Mouse (Mus musculus): Measurements from ENCODE around the gene Lipt2. TPM values are rescaled to one million over a fixed set of nuclear protein-coding genes. Genes with fewer than 3 reads are reported as not detected.

Gene Lipt2
- total RNA-seq, 2 experiments from 2014 or later, result 4.6 to 5.3 TPM

Other genes with a start within 250 kb of the Lipt2 start
- gene Rnf169, start 178.8 kb upstream of the Lipt2 start, total RNA-seq (2021), result 10 to 100 TPM in 1 of 2 experiments, 1 to 10 TPM in 1; 9.8 to 10.2 TPM
- under 1 TPM in 1 of 2 experiments, not detected in 1; 0.36 TPM for gene Chrdl2, start 153.1 kb upstream of the Lipt2 start, total RNA-seq (2021)
- gene Pold3, start 37.7 kb upstream of the Lipt2 start, total RNA-seq (2021), result 1 to 10 TPM; 9.4 to 9.8 TPM
- 1 to 10 TPM; 1.0 to 1.1 TPM for gene Kcne3, start 17.2 kb downstream of the Lipt2 start, total RNA-seq (2021)
- 1 to 10 TPM; 5.6 to 7.7 TPM for gene Pgm2l1, start 68.1 kb downstream of the Lipt2 start, total RNA-seq (2021)
- gene P4ha3, start 126.2 kb downstream of the Lipt2 start, total RNA-seq (2021), result under 1 TPM; 0.45 to 0.73 TPM
- gene C2cd3, start 213.0 kb downstream of the Lipt2 start, total RNA-seq (2021), result 1 to 10 TPM; 8.0 to 9.9 TPM
- 10 to 100 TPM; 38.3 to 43.4 TPM for gene Ppme1, start 213.0 kb downstream of the Lipt2 start, total RNA-seq (2021)